Mouse (Mus musculus) right cerebral cortex, postnatal 10 days (tissue): ENCODE results near the gene Slc16a4.

Experiments used
- DNase-seq, 2 experiments: peaks; one replicate each; pipeline ENCODE4 v3.0.0; 2021; ENCODE audit warnings: low spot score in 2 of 2

The Slc16a4 gene

DNA sequence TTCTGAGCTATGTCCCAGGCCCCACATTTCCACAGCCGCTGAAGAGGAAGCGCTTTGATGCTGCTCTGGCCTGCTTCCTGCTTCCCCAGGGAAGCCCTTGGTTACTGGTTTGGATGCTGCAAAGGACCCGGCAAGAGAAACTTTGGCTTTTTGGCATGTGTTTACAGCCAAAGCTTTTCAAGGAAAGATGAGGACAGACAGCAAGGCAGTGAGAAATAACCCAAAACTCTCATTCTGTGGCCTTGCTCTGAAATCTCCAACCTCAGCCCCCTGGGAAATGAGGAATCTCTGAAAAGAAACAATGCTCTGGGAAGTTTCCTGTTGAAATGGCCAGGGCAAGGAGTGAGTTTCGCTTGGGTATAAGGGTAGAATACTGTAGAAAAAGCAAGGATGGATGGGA lies 69.3 kb downstream of the Slc16a4 start:
- DNase-seq, result no peak
